Mouse (Mus musculus) stomach, postnatal 0 days (tissue): ENCODE measurements around the gene Hist1h2ag. TPM values are rescaled to one million over a fixed set of nuclear protein-coding genes. Genes with fewer than 3 reads are reported as not detected.

Experiments
- ATAC-seq: fragments of 200-750 bp; cut with Nextera tagmentation; 2 replicates; pipeline ENCODE4 v1.8.0; 2017; ENCODE audit not compliant: low FRiP score, low TSS enrichment
- DNase-seq: peaks from one replicate; pipeline ENCODE4 v3.0.0-alpha.2; 2016; ENCODE audit warnings: low spot score
- H3K27ac ChIP-seq: fragments of 300-500 bp; sonication (generic); replicated peaks from 2 replicates; pipeline ENCODE4 v1.5.1; 2014; ENCODE audit warnings: mild to moderate bottlenecking, control low read depth
- H3K27me3 ChIP-seq: fragments of 300-500 bp; sonication (generic); 2 replicates; pipeline ENCODE4 v1.6.1; 2014; ENCODE audit warnings: low read length; ENCODE audit not compliant: control insufficient read depth, insufficient read depth
- H3K36me3 ChIP-seq: fragments of 300-500 bp; sonication (generic); 2 replicates; pipeline ENCODE4 v1.6.1; 2014; ENCODE audit warnings: low read length, mixed read lengths; ENCODE audit not compliant: control insufficient read depth, insufficient read depth
- H3K4me1 ChIP-seq: fragments of 300-500 bp; sonication (generic); replicated peaks from 2 replicates; pipeline ENCODE4 v1.6.1; 2014; ENCODE audit warnings: antibody characterized with exemption; ENCODE audit not compliant: control insufficient read depth, insufficient read depth
- H3K4me2 ChIP-seq: fragments of 300-500 bp; sonication (generic); replicated peaks from 2 replicates; pipeline ENCODE4 v1.6.1; 2014; ENCODE audit warnings: low read depth, mild to moderate bottlenecking, control low read depth, moderate library complexity
- H3K4me3 ChIP-seq: fragments of 300-500 bp; sonication (generic); 2 replicates; pipeline ENCODE4 v1.5.1; 2014; ENCODE audit warnings: low read depth, low read length, control low read depth
- H3K9ac ChIP-seq: fragments of 300-500 bp; sonication (generic); 2 replicates; pipeline ENCODE4 v1.6.1; 2014; ENCODE audit warnings: mild to moderate bottlenecking, low read length, control low read depth, mixed read lengths
- H3K9me3 ChIP-seq: fragments of 300-500 bp; sonication (generic); 2 replicates; pipeline ENCODE4 v1.6.1; 2016; ENCODE audit warnings: low read length; ENCODE audit not compliant: control insufficient read depth
- CTCF ChIP-seq: IDR thresholded peaks from 2 replicates; pipeline ENCODE4 v1.5.1; 2016; ENCODE audit warnings: antibody characterized with exemption, low read depth, mild to moderate bottlenecking, moderate library complexity
- EP300 ChIP-seq: optimal IDR thresholded peaks from 2 replicates; pipeline ENCODE3; 2016; ENCODE audit warnings: antibody characterized with exemption
- WGBS: fragments of 180-500 bp; shearing (Covaris S2); extraction: QIAGEN DNeasy Blood & Tissue Kit; methylation state at CpG from one replicate; pipeline ENCODE4 v1.1.7; 2014; 5-methylcytosine and 5-hydroxymethylcytosine counted together
- polyA plus RNA-seq: library from polyadenylated mRNA; unstranded; fragments of >200 nt; fragmentation: Nextera tagmentation; extraction: Ambion mirVana; gene quantifications from 2 replicates; pipeline ENCODE4 v1.2.1, GENCODE M21; 2015

Gene Hist1h2ag
- polyA plus RNA-seq, 1 experiment from 2014 or later, result 12.6 TPM

- Histone ChIP-seq H3K9me3 (no peaks in the 10 kb centered on the region), H3K27ac (peak overlapping the region; percentile 45), H3K4me3 (peak overlapping the region; percentile 40), H3K4me1 (no peaks in the 10 kb centered on the region), H3K4me2 (peak overlapping the region; percentile 67), H3K27me3 (no peaks in the 10 kb centered on the region), H3K9ac (peak overlapping the region; percentile 48), H3K36me3 (no peaks in the 10 kb centered on the region)
- DNase-seq, result peak; percentile 93
- peak; percentile 95 for ATAC-seq
- WGBS, result under 1% methylated on average over 52 of the region's 52 CpGs
- TF ChIP-seq EP300 (no peak), CTCF (peak; percentile 85)
Observed at GRCm38 (mm10) chr13:22050591-22051522, 8.1 kb upstream of the Hist1h2ag start.

- DNase-seq, result no peak
- WGBS, result 2% methylated on average over 14 of the region's 14 CpGs
- peak overlapping the region; percentile 67 for H3K4me2 ChIP-seq
- 0 out of 2 replicates have a peak, but pooled peaks have one; percentile 25 for ATAC-seq
- peak overlapping the region; percentile 25; the same call in 1 of the 2 replicates for H3K27ac ChIP-seq
- no peaks in the 10 kb centered on the region for H3K9me3 ChIP-seq
- H3K36me3 ChIP-seq, result no peaks in the 10 kb centered on the region
- no peaks in the 10 kb centered on the region for H3K4me1 ChIP-seq
- peak overlapping the region; percentile 40 for H3K4me3 ChIP-seq
- H3K9ac ChIP-seq, result peak overlapping the region; percentile 8; the same call in 1 of the 2 replicates
- H3K27me3 ChIP-seq, result no peaks in the 10 kb centered on the region
- TF ChIP-seq CTCF (no peak), EP300 (no peak)
Observed at GRCm38 (mm10) chr13:22049737-22050440, 7.1 kb upstream of the Hist1h2ag start.

- no peak overlapping the region for H3K27ac ChIP-seq
- DNase-seq, result no peak
- no peak for ATAC-seq
- H3K4me1 ChIP-seq, result no peaks in the 10 kb centered on the region
- no peak overlapping the region for H3K4me3 ChIP-seq
- H3K9ac ChIP-seq, result no peak overlapping the region
- no peaks in the 10 kb centered on the region for H3K27me3 ChIP-seq
- H3K36me3 ChIP-seq, result no peaks in the 10 kb centered on the region
- no peaks in the 10 kb centered on the region for H3K9me3 ChIP-seq
- no peak for TF ChIP-seq EP300
- no peak for TF ChIP-seq CTCF
- H3K4me2 ChIP-seq, result no peak overlapping the region
- WGBS, result 88% methylated on average over 2 of the region's 2 CpGs
Observed at GRCm38 (mm10) chr13:22049041-22049440, 6.3 kb upstream of the Hist1h2ag start.

GRCm38 (mm10) chr13:22045311-22045710, 2.6 kb upstream of the Hist1h2ag start:
- Histone ChIP-seq H3K9ac (no peak overlapping the region), H3K27me3 (no peaks in the 10 kb centered on the region), H3K4me2 (no peak overlapping the region), H3K4me3 (no peak overlapping the region), H3K36me3 (no peaks in the 10 kb centered on the region), H3K9me3 (no peaks in the 10 kb centered on the region), H3K27ac (no peak overlapping the region), H3K4me1 (0 out of 2 replicates have a peak, but pooled peaks cover 1% of the 10 kb centered on the region)
- no peak for TF ChIP-seq EP300
- no peak for TF ChIP-seq CTCF
- ATAC-seq (no peak), DNase-seq (no peak)
- 43% methylated on average over 2 of the region's 2 CpGs for WGBS

GRCm38 (mm10) chr13:22044432-22045155, 1.9 kb upstream of the Hist1h2ag start:
- H3K4me1 ChIP-seq, result 0 out of 2 replicates have a peak, but pooled peaks cover 2% of the 10 kb centered on the region
- H3K27me3 ChIP-seq, result no peaks in the 10 kb centered on the region
- H3K9ac ChIP-seq, result no peak overlapping the region
- WGBS, result 89% methylated on average over 6 of the region's 6 CpGs
- H3K4me3 ChIP-seq, result no peak overlapping the region
- no peak for ATAC-seq
- H3K27ac ChIP-seq, result no peak overlapping the region
- no peaks in the 10 kb centered on the region for H3K9me3 ChIP-seq
- DNase-seq, result no peak
- TF ChIP-seq CTCF, result no peak
- no peak for TF ChIP-seq EP300
- no peak overlapping the region for H3K4me2 ChIP-seq
- no peaks in the 10 kb centered on the region for H3K36me3 ChIP-seq
